Mouse (Mus musculus): ENCODE data around the gene Sbk3. TPM values are rescaled to one million over a fixed set of nuclear protein-coding genes. Genes with fewer than 3 reads are reported as not detected.

Sbk3 gene
- total RNA-seq, 1 experiment: not detected

DNA sequence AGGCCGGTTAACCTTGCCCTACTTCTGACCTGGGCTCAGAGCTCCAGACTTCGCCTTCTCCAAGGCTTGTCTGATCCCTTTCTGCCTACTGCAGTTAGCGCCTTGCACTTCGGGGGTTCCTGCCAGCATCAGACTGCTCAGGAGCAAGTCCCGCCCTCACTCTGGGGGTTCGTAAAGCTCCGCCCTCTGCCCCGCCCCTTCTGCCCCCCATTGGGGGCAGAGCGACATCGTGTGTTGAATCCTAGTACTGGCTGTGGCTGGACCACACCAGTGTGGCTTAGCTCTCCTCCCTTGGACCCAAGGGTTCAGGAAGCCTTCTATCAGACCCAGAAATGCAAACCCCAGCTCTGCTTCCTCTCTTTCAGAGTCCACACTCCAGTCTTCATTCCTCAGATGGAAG lies 6.7 kb downstream of the Sbk3 start, which contains the start of gene Sbk2:
Gene Sbk2, minus strand, starts transcription at position 135 of the 400 bp plus-strand sequence.
- H3K36me3 ChIP-seq (ENCODE audit: control insufficient read depth, insufficient read depth, low read length, poor library complexity, severe bottlenecking): no peaks in the 10 kb centered on the region
- TF ChIP-seq CHD2 (IDR thresholded peaks at IDR 0.05; ENCODE audit: low read depth, low read length) (no peak), ZNF384 (IDR thresholded peaks at IDR 0.05; ENCODE audit: low read depth, low read length) (no peak), ZC3H11A (IDR thresholded peaks at IDR 0.05; ENCODE audit: borderline replicate concordance, low read depth, low read length) (no peak), MAFK (IDR thresholded peaks at IDR 0.05; ENCODE audit: insufficient read depth, low read depth, low read length) (no peak), HCFC1 (IDR thresholded peaks at IDR 0.05; ENCODE audit: borderline replicate concordance, insufficient read depth, low read length) (no peak)
- no peak within 1 kb of the TSS for H3K9ac ChIP-seq (ENCODE audit: insufficient read depth, low read depth, low read length, poor library complexity, severe bottlenecking)
- peak; percentile 77 for DNase-seq (ENCODE audit: low read depth, low spot score)
- H3K4me3 ChIP-seq (ENCODE audit: insufficient read depth in 1 of 2, low read depth in 1 of 2, low read length in 2 of 2, poor library complexity in 1 of 2, severe bottlenecking in 1 of 2): no peak within 1 kb of the TSS
- H3K4me1 ChIP-seq (ENCODE audit: control insufficient read depth in 2 of 2, insufficient read depth in 2 of 2, low read length in 2 of 2, poor library complexity in 1 of 2): peaks cover 0 to 6% of the 10 kb centered on the region in 2 experiments; a peak in 1 of 4 replicates
- H3K9me3 ChIP-seq (ENCODE audit: control insufficient read depth, insufficient read depth, low read depth, low read length): no peaks in the 10 kb centered on the region
- H3K27ac ChIP-seq (ENCODE audit: insufficient read depth, low read depth, low read length, poor library complexity, severe bottlenecking): no peak within 1 kb of the TSS
- in situ Hi-C loops (cut with MboI; ENCODE audit: low sequenced_read_pairs in 2 of 2, unreplicated experiment in 2 of 2): no loop called here

DNA sequence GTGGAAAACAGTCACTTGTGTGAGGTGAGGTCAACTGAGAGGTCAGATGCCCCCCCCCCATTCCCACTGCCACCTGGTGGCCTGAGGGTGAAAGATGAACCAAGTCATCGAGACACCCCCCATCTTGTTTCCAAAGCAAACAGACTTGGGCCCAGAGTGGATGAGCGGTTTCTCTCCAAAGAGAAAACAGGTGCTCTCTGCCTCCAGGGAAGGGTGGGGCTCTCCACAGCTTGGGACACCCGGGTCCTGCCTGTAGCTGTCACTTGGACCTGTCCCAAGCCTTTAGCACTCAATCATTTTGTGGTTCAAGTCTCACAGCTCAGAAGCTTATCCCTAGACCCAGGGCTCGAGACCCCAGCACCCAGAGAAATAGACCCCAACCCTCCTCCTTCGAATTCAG lies 7.4 kb downstream of the Sbk3 start:
- Histone ChIP-seq H3K27ac (ENCODE audit: insufficient read depth, low read depth, low read length, poor library complexity, severe bottlenecking) (no peak overlapping the region), H3K9ac (ENCODE audit: insufficient read depth, low read depth, low read length, poor library complexity, severe bottlenecking) (no peak overlapping the region), H3K9me3 (ENCODE audit: control insufficient read depth, insufficient read depth, low read depth, low read length) (no peaks in the 10 kb centered on the region), H3K4me1 (ENCODE audit: control insufficient read depth in 2 of 2, insufficient read depth in 2 of 2, low read length in 2 of 2, poor library complexity in 1 of 2) (peaks cover 0 to 6% of the 10 kb centered on the region in 2 experiments; a peak in 1 of 4 replicates), H3K36me3 (ENCODE audit: control insufficient read depth, insufficient read depth, low read length, poor library complexity, severe bottlenecking) (no peaks in the 10 kb centered on the region), H3K4me3 (ENCODE audit: insufficient read depth in 1 of 2, low read depth in 1 of 2, low read length in 2 of 2, poor library complexity in 1 of 2, severe bottlenecking in 1 of 2) (no peak overlapping the region)
- TF ChIP-seq ZNF384 (IDR thresholded peaks at IDR 0.05; ENCODE audit: low read depth, low read length) (no peak), HCFC1 (IDR thresholded peaks at IDR 0.05; ENCODE audit: borderline replicate concordance, insufficient read depth, low read length) (no peak), MAFK (IDR thresholded peaks at IDR 0.05; ENCODE audit: insufficient read depth, low read depth, low read length) (no peak), CHD2 (IDR thresholded peaks at IDR 0.05; ENCODE audit: low read depth, low read length) (no peak), ZC3H11A (IDR thresholded peaks at IDR 0.05; ENCODE audit: borderline replicate concordance, low read depth, low read length) (no peak)
- no peak for DNase-seq (ENCODE audit: low read depth, low spot score)
- in situ Hi-C loops (cut with MboI; ENCODE audit: low sequenced_read_pairs in 2 of 2, unreplicated experiment in 2 of 2): no loop called here

DNA sequence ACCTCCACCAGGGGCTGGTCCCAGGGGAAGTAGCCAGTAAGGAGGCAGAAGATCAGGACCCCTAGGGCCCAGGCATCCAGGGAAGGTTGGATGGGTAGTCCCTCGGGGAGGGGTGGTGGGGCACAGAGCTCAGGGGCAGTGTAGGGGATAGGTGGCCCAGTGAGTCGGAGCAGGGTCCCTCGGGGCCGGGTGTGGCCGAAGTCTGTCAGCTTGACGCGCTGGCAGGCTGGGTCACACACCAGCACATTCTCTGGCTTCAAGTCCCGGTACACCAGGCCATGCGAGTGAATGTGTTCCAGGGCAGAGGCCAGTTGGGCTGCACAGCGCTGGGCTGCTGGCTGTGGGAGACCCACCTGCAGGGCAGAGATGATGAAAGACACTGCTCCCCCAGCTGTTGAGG lies 13.6 kb downstream of the Sbk3 start:
- no peaks in the 10 kb centered on the region for H3K36me3 ChIP-seq (ENCODE audit: control insufficient read depth, insufficient read depth, low read length, poor library complexity, severe bottlenecking)
- in situ Hi-C loops (cut with MboI; ENCODE audit: low sequenced_read_pairs in 2 of 2, unreplicated experiment in 2 of 2): no loop called here
- TF ChIP-seq HCFC1 (IDR thresholded peaks at IDR 0.05; ENCODE audit: borderline replicate concordance, insufficient read depth, low read length) (no peak), MAFK (IDR thresholded peaks at IDR 0.05; ENCODE audit: insufficient read depth, low read depth, low read length) (no peak), ZNF384 (IDR thresholded peaks at IDR 0.05; ENCODE audit: low read depth, low read length) (no peak)
- no peak for DNase-seq (ENCODE audit: low read depth, low spot score)
- H3K4me1 ChIP-seq (ENCODE audit: control insufficient read depth in 2 of 2, insufficient read depth in 2 of 2, low read length in 2 of 2, poor library complexity in 1 of 2): no peaks in the 10 kb centered on the region
- H3K9me3 ChIP-seq (ENCODE audit: control insufficient read depth, insufficient read depth, low read depth, low read length): no peaks in the 10 kb centered on the region
- no peak overlapping the region for H3K4me3 ChIP-seq (ENCODE audit: insufficient read depth in 1 of 2, low read depth in 1 of 2, low read length in 2 of 2, poor library complexity in 1 of 2, severe bottlenecking in 1 of 2)
- no peak overlapping the region for H3K9ac ChIP-seq (ENCODE audit: insufficient read depth, low read depth, low read length, poor library complexity, severe bottlenecking)
- H3K27ac ChIP-seq (ENCODE audit: insufficient read depth, low read depth, low read length, poor library complexity, severe bottlenecking): no peak overlapping the region

DNA sequence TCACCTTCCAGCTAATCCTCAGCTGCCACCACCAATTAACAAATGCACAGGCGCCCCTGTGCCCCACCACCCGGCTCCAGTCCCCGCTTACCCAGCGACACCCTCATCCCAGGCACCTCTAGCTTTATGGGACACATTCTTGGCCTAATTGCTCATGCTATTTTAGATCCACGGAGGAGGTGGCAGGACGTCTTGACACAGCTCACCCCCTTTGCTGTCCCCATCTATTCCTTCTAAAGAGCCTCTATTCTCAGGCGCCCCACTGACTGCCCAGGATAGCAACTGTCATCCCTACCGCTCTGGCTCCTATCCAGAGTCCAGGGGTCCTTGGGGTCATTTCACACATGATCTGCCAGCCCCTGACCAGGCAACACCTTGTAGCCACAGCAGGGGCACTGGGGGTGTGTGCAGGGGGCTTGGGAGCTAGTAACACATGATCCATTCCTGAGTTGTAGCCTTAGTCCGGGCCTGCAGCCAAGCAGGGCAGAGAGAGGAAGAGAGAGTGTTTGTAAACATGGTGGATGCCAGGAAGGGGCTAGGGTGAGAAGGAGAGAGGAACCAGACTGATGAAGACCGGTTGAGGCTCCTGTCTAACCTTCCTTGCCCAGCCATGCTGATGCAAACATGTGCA lies 17.0 kb downstream of the Sbk3 start:
- TF ChIP-seq MAFK (IDR thresholded peaks at IDR 0.05; ENCODE audit: insufficient read depth, low read depth, low read length) (no peak), ZNF384 (IDR thresholded peaks at IDR 0.05; ENCODE audit: low read depth, low read length) (no peak), ZC3H11A (IDR thresholded peaks at IDR 0.05; ENCODE audit: borderline replicate concordance, low read depth, low read length) (no peak), HCFC1 (IDR thresholded peaks at IDR 0.05; ENCODE audit: borderline replicate concordance, insufficient read depth, low read length) (no peak), CHD2 (IDR thresholded peaks at IDR 0.05; ENCODE audit: low read depth, low read length) (no peak)
- in situ Hi-C loops (cut with MboI; ENCODE audit: low sequenced_read_pairs in 2 of 2, unreplicated experiment in 2 of 2): no loop called here
- H3K4me1 ChIP-seq (ENCODE audit: control insufficient read depth in 2 of 2, insufficient read depth in 2 of 2, low read length in 2 of 2, poor library complexity in 1 of 2): peaks cover 0 to 8% of the 10 kb centered on the region in 2 experiments; a peak in 1 of 4 replicates
- no peak for DNase-seq (ENCODE audit: low read depth, low spot score)
- no peak overlapping the region for H3K9ac ChIP-seq (ENCODE audit: insufficient read depth, low read depth, low read length, poor library complexity, severe bottlenecking)
- no peak overlapping the region for H3K27ac ChIP-seq (ENCODE audit: insufficient read depth, low read depth, low read length, poor library complexity, severe bottlenecking)
- no peaks in the 10 kb centered on the region for H3K9me3 ChIP-seq (ENCODE audit: control insufficient read depth, insufficient read depth, low read depth, low read length)
- H3K36me3 ChIP-seq (ENCODE audit: control insufficient read depth, insufficient read depth, low read length, poor library complexity, severe bottlenecking): no peaks in the 10 kb centered on the region
- H3K4me3 ChIP-seq (ENCODE audit: insufficient read depth in 1 of 2, low read depth in 1 of 2, low read length in 2 of 2, poor library complexity in 1 of 2, severe bottlenecking in 1 of 2): no peak overlapping the region

Data from ES-E14 (cell line).